9 mouse cellular contexts compared by ENCODE assay signal in genomic region chr2:120170726-120171125, GRCm38 (mm10). TPM values are rescaled to one million over a fixed set of nuclear protein-coding genes. Genes with fewer than 3 reads are reported as not detected.
DNase-seq lines count a peak whose midpoint lies in the region.
"Had no signal": no experiment of that assay in that cellular context is flagged by ENCODE, and none has a peak within 500 bp of the region (broad histone marks: within the 10 kb centered on the region; RNA-seq: fewer than 3 reads in every experiment).

No protein-coding gene starts in this region.

- no peak overlapping the region for H3K27ac ChIP-seq in embryonic facial prominence, embryonic 10.5 days (replicated peaks)
- H3K27ac ChIP-seq: macrophage had no signal

- no peak overlapping the region for H3K4me3 ChIP-seq in embryonic facial prominence, embryonic 10.5 days

- peak; percentile 23 to 73 for DNase-seq in adrenal gland, adult (ENCODE audit: inconsistent age in 2 of 2, low spot score in 1 of 2)
- DNase-seq in adrenal gland, adult 8-10 months: no peak
- DNase-seq in ovary, postnatal 14 days (ENCODE audit: low spot score): peak; percentile 31
- no peak for DNase-seq in ovary, adult 18-20 months (ENCODE audit: low spot score)
- DNase-seq in embryonic facial prominence, embryonic 10.5 days (ENCODE audit: low spot score): peak; percentile 15
- peak; percentile 50 to 65 for DNase-seq in kidney, postnatal 25 days
- DNase-seq in retina, postnatal 7 days (ENCODE audit: low read depth, low spot score): peak; percentile 17
- DNase-seq in urinary bladder, postnatal 4 days (ENCODE audit: low spot score in 2 of 2): no peak

- H3K4me1 ChIP-seq in embryonic facial prominence, embryonic 10.5 days: peaks cover 7% of the 10 kb centered on the region; the same call in 1 of the 2 replicates

- no peaks in the 10 kb centered on the region for H3K9me3 ChIP-seq in embryonic facial prominence, embryonic 10.5 days

- H3K36me3 ChIP-seq in embryonic facial prominence, embryonic 10.5 days (replicated peaks): no peaks in the 10 kb centered on the region

- no peaks in the 10 kb centered on the region for H3K27me3 ChIP-seq in embryonic facial prominence, embryonic 10.5 days (replicated peaks; ENCODE audit: low read depth, poor library complexity, severe bottlenecking)

- WGBS in embryonic facial prominence, embryonic 10.5 days: 73% methylated on average over 1 of the region's 1 CpGs

RNA-seq across cellular contexts. Expression of gene Ehd4, which starts 16.3 kb away (rescaled TPM):
- total RNA-seq in adrenal gland, adult 8-10 months (2022): 10 to 100 TPM; 44.4 to 84.5 (median 63.0) TPM
- 25.9 and 26.3 TPM in 2 replicates for polyA plus RNA-seq in embryonic facial prominence, embryonic 10.5 days (2016; fragmentation: Nextera tagmentation; extraction: Ambion mirVana)

Comparison
In these comparisons a context has a peak if more than half of its experiments do, and no peak if none do; other contexts are left out.
1. DNase-seq: peak in adrenal gland, adult (2 of 2), ovary, postnatal 14 days (single experiment), embryonic facial prominence, embryonic 10.5 days (single experiment), kidney, postnatal 25 days (2 of 2) and retina, postnatal 7 days (single experiment); none in adrenal gland, adult 8-10 months (single experiment), ovary, adult 18-20 months (single experiment) and urinary bladder, postnatal 4 days (0 of 2).